Mouse (Mus musculus) stomach, postnatal 0 days (tissue): ENCODE measurements around the gene Rnf111. TPM values are rescaled to one million over a fixed set of nuclear protein-coding genes. Genes with fewer than 3 reads are reported as not detected.
"Not testable (repeated sequence)": the region's sequence is repeated elsewhere in the genome, so short reads cannot be mapped to it uniquely, and the experiment has no call there.

ENCODE experiments used
- ATAC-seq: fragments of 200-750 bp; cut with Nextera tagmentation; 2 replicates; pipeline ENCODE4 v1.8.0; 2017; ENCODE audit not compliant: low FRiP score, low TSS enrichment
- DNase-seq: peaks from one replicate; pipeline ENCODE4 v3.0.0-alpha.2; 2016; ENCODE audit warnings: low spot score
- H3K27ac ChIP-seq: fragments of 300-500 bp; sonication (generic); replicated peaks from 2 replicates; pipeline ENCODE4 v1.5.1; 2014; ENCODE audit warnings: mild to moderate bottlenecking, control low read depth
- H3K27me3 ChIP-seq: fragments of 300-500 bp; sonication (generic); 2 replicates; pipeline ENCODE4 v1.6.1; 2014; ENCODE audit warnings: low read length; ENCODE audit not compliant: control insufficient read depth, insufficient read depth
- H3K36me3 ChIP-seq: fragments of 300-500 bp; sonication (generic); 2 replicates; pipeline ENCODE4 v1.6.1; 2014; ENCODE audit warnings: low read length, mixed read lengths; ENCODE audit not compliant: control insufficient read depth, insufficient read depth
- H3K4me1 ChIP-seq: fragments of 300-500 bp; sonication (generic); replicated peaks from 2 replicates; pipeline ENCODE4 v1.6.1; 2014; ENCODE audit warnings: antibody characterized with exemption; ENCODE audit not compliant: control insufficient read depth, insufficient read depth
- H3K4me2 ChIP-seq: fragments of 300-500 bp; sonication (generic); replicated peaks from 2 replicates; pipeline ENCODE4 v1.6.1; 2014; ENCODE audit warnings: low read depth, mild to moderate bottlenecking, control low read depth, moderate library complexity
- H3K4me3 ChIP-seq: fragments of 300-500 bp; sonication (generic); 2 replicates; pipeline ENCODE4 v1.5.1; 2014; ENCODE audit warnings: low read depth, low read length, control low read depth
- H3K9ac ChIP-seq: fragments of 300-500 bp; sonication (generic); 2 replicates; pipeline ENCODE4 v1.6.1; 2014; ENCODE audit warnings: mild to moderate bottlenecking, low read length, control low read depth, mixed read lengths
- H3K9me3 ChIP-seq: fragments of 300-500 bp; sonication (generic); 2 replicates; pipeline ENCODE4 v1.6.1; 2016; ENCODE audit warnings: low read length; ENCODE audit not compliant: control insufficient read depth
- CTCF ChIP-seq: IDR thresholded peaks from 2 replicates; pipeline ENCODE4 v1.5.1; 2016; ENCODE audit warnings: antibody characterized with exemption, low read depth, mild to moderate bottlenecking, moderate library complexity
- EP300 ChIP-seq: optimal IDR thresholded peaks from 2 replicates; pipeline ENCODE3; 2016; ENCODE audit warnings: antibody characterized with exemption
- WGBS: fragments of 180-500 bp; shearing (Covaris S2); extraction: QIAGEN DNeasy Blood & Tissue Kit; methylation state at CpG from one replicate; pipeline ENCODE4 v1.1.7; 2014; 5-methylcytosine and 5-hydroxymethylcytosine counted together
- polyA plus RNA-seq: library from polyadenylated mRNA; unstranded; fragments of >200 nt; fragmentation: Nextera tagmentation; extraction: Ambion mirVana; gene quantifications from 2 replicates; pipeline ENCODE4 v1.2.1, GENCODE M21; 2015

Gene Rnf111
- polyA plus RNA-seq, 1 experiment from 2014 or later = 11.2 TPM

GRCm38 (mm10) chr9:70475777-70476270, 27.7 kb downstream of the Rnf111 start:
- DNase-seq = no peak
- no peak overlapping the region for H3K4me3 ChIP-seq
- 95% methylated on average over 9 of the region's 9 CpGs for WGBS

DNA sequence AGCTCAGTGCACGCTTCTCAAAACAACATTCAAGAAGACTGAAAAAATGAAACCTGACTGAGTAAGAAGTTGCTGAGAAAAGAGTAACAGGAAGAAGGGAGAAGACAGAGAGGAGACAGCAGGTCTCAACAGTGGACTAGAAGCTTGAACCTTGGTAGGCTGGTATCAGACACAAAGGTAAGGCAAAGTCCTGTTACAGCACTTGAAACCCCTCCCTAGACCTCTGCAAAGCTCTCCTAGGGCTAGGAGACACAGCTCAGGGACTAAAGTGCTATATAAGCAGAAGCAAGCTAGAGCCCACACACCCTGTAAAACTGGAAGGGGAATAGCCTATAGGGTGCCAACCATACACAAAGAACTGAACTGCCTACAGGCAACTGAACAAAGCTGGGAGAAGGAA, 30.1 kb downstream of the Rnf111 start:
- H3K27ac ChIP-seq = no peak overlapping the region
- H3K9ac ChIP-seq = no peak overlapping the region
- H3K27me3 ChIP-seq = no peaks in the 10 kb centered on the region
- H3K36me3 ChIP-seq = peaks cover 4% of the 10 kb centered on the region
- no peak for DNase-seq
- no peak overlapping the region for H3K4me2 ChIP-seq
- no peaks in the 10 kb centered on the region for H3K4me1 ChIP-seq
- H3K9me3 ChIP-seq = no peaks in the 10 kb centered on the region
- WGBS = 79% methylated on average over 1 of the region's 1 CpGs
- TF ChIP-seq EP300 (no peak), CTCF (no peak)
- H3K4me3 ChIP-seq = no peak overlapping the region
- ATAC-seq = no peak

More at GRCm38 (mm10) chr9:70475777-70476270, 27.7 kb downstream of the Rnf111 start:
- H3K4me1 ChIP-seq = no peaks in the 10 kb centered on the region
- no peak for ATAC-seq
- H3K27ac ChIP-seq = no peak overlapping the region
- no peaks in the 10 kb centered on the region for H3K9me3 ChIP-seq
- H3K27me3 ChIP-seq = no peaks in the 10 kb centered on the region
- H3K4me2 ChIP-seq = no peak overlapping the region
- peaks cover 4% of the 10 kb centered on the region for H3K36me3 ChIP-seq
- H3K9ac ChIP-seq = no peak overlapping the region
- TF ChIP-seq EP300 (no peak), CTCF (no peak)

- H3K9me3 ChIP-seq, H3K36me3 ChIP-seq, H3K27ac ChIP-seq, H3K4me2 ChIP-seq, H3K4me1 ChIP-seq, H3K27me3 ChIP-seq, ATAC-seq, H3K9ac ChIP-seq, DNase-seq, H3K4me3 ChIP-seq: not testable (repeated sequence)
- 99% methylated on average over 13 of the region's 13 CpGs for WGBS
These were observed 40.4 kb downstream of the Rnf111 start for GRCm38 (mm10) chr9:70463091-70463490.

GRCm38 (mm10) chr9:70452371-70452770, 51.2 kb downstream of the Rnf111 start:
- H3K9me3 ChIP-seq = no peaks in the 10 kb centered on the region
- H3K4me1 ChIP-seq = no peaks in the 10 kb centered on the region
- H3K4me3 ChIP-seq = no peak overlapping the region
- DNase-seq (no peak), ATAC-seq (no peak)
- no peaks in the 10 kb centered on the region for H3K27me3 ChIP-seq
- peaks cover 17% of the 10 kb centered on the region for H3K36me3 ChIP-seq
- no peak for TF ChIP-seq EP300
- TF ChIP-seq CTCF = no peak
- H3K4me2 ChIP-seq = no peak overlapping the region
- 90% methylated on average over 2 of the region's 2 CpGs for WGBS
- H3K9ac ChIP-seq = no peak overlapping the region
- H3K27ac ChIP-seq = no peak overlapping the region

- 87% methylated on average over 5 of the region's 5 CpGs for WGBS
- H3K4me3 ChIP-seq = no peak overlapping the region
- no peak for DNase-seq
- no peak for ATAC-seq
- no peaks in the 10 kb centered on the region for H3K9me3 ChIP-seq
- H3K27me3 ChIP-seq = no peaks in the 10 kb centered on the region
- peaks cover 11% of the 10 kb centered on the region for H3K36me3 ChIP-seq
- H3K9ac ChIP-seq = no peak overlapping the region
- H3K4me1 ChIP-seq = no peaks in the 10 kb centered on the region
- no peak overlapping the region for H3K4me2 ChIP-seq
- no peak overlapping the region for H3K27ac ChIP-seq
- TF ChIP-seq EP300 (no peak), CTCF (no peak)
These were observed 54.5 kb downstream of the Rnf111 start for GRCm38 (mm10) chr9:70449072-70449471.

GRCm38 (mm10) chr9:70439959-70440358, 63.6 kb downstream of the Rnf111 start:
- Histone ChIP-seq H3K27me3 (no peaks in the 10 kb centered on the region), H3K36me3 (peaks cover 15% of the 10 kb centered on the region), H3K9ac (no peak overlapping the region), H3K27ac (no peak overlapping the region), H3K9me3 (no peaks in the 10 kb centered on the region), H3K4me1 (no peaks in the 10 kb centered on the region), H3K4me2 (no peak overlapping the region), H3K4me3 (no peak overlapping the region)
- DNase-seq (no peak), ATAC-seq (no peak)
- no peak for TF ChIP-seq CTCF
- TF ChIP-seq EP300 = no peak
- WGBS = 81% methylated on average over 4 of the region's 4 CpGs
